Mouse (Mus musculus): ENCODE measurements around the gene Sfswap. TPM values are rescaled to one million over a fixed set of nuclear protein-coding genes. Genes with fewer than 3 reads are reported as not detected.

The Sfswap gene
- polyA plus RNA-seq, 1 experiment = 17.6 TPM

DNA sequence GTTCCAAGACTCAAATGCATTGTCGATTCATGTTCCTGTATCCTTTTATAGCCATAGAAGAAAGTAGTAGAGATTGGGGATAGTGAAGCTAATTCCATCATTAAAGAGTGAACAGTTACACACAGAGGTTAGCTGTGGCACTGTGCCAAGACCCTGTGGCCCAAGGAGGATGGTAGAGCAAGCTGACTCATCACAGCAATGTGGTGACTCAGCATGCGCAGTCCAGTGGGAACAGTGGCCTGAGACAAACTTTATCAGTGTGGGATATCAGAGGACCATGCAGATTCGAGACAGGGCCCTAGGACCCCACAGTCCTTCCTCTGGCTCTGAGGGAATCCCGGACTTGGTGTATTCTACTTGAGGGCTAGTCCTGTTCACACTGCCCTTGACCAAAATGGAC is 17.2 kb downstream of the Sfswap start:
- Histone ChIP-seq H3K4me3 (ENCODE audit: insufficient read depth, low read depth, low read length) (no peak overlapping the region), H3K4me1 (ENCODE audit: control insufficient read depth, insufficient read depth, insufficient read length, low read length) (no peaks in the 10 kb centered on the region), H3K27ac (replicated peaks; ENCODE audit: low read depth, low read length) (no peak overlapping the region)

DNA sequence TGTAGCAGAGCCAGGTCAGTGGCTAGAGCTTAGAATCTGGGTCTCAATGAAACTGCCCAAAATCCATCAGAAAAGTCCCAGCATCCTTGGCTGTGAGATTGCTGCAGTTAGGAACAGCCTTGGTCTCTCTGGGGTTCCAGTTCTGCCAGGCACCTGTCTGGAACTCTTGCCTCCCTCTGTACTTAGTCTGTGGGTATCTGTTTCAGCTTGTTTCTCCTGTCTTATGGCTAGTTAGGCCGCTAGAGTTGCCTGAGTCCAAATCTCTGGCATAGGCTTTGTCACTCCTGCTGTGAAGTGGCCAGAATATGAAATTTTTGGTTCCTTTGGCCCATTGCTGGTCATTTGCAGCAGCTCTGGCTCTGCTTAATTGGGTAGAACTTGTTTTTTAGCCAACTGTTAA is 17.8 kb downstream of the Sfswap start:
- H3K4me3 ChIP-seq (ENCODE audit: insufficient read depth, low read depth, low read length) = no peak overlapping the region
- no peaks in the 10 kb centered on the region for H3K4me1 ChIP-seq (ENCODE audit: control insufficient read depth, insufficient read depth, insufficient read length, low read length)
- 0 out of 2 replicates have a peak overlapping the region, but pooled peaks have one; percentile 5 for H3K27ac ChIP-seq (replicated peaks; ENCODE audit: low read depth, low read length)

DNA sequence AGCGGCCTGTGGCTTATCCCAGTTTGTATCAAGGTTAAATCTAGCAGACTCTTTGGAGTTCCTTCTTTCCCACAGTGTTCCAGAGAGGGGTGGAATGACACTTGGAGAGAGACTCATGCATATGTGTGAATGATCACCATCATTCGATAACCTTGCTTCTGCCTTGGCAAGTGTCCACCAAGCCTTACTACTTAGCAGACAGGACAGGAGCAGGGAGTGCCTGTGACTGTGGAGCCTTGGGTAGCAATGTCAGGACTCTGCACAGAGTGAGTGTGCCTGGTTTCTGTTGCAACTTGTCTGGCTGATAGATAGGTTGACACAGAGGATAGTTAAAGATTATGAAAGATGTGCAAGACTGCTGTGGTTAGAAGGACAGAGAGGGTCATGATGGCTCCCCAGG is 18.6 kb downstream of the Sfswap start:
- Histone ChIP-seq H3K4me3 (ENCODE audit: insufficient read depth, low read depth, low read length) (no peak overlapping the region), H3K4me1 (ENCODE audit: control insufficient read depth, insufficient read depth, insufficient read length, low read length) (no peaks in the 10 kb centered on the region), H3K27ac (replicated peaks; ENCODE audit: low read depth, low read length) (no peak overlapping the region)

DNA sequence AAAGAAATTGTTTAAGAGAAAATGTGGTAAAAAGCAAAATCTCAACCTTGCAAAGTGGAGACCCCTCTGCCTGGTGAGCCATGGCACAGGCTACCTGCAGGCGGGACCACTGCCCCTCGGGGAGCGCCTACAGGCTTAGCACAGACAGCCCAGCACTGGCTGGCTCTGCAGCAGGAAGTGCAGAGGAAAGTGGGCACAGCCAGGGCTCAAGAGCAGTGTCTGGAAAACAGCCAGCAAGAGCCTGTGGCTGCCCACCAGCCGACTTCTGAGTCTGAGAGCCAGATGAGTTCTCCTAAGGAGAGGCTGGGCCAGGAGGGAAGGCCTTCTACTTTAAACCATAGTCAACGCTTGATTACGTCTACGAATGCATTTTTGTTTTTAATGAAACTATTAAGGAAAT is 20.5 kb downstream of the Sfswap start:
- Histone ChIP-seq H3K27ac (replicated peaks; ENCODE audit: low read depth, low read length) (no peak overlapping the region), H3K4me3 (ENCODE audit: insufficient read depth, low read depth, low read length) (no peak overlapping the region), H3K4me1 (ENCODE audit: control insufficient read depth, insufficient read depth, insufficient read length, low read length) (no peaks in the 10 kb centered on the region)

DNA sequence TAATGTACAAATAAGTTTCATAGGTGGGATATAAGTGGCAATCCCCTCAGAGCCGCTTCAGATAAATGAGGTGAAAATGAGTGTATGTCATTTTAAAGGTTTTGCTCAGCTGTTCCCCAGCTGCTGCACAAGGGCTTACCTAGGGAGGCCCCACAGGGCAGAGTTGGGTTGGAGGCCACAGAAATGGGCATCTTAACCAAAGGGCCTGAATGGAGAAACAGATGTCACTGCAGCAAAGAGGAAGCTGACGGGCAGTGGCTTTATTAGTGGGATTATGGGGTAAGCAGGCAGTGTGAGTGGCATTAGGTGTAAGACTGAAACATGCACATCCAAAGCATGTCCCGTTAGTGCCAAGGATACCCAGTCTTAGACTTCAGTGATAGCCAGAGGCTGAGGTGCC is 20.9 kb downstream of the Sfswap start:
- H3K27ac ChIP-seq (replicated peaks; ENCODE audit: low read depth, low read length) = no peak overlapping the region
- H3K4me1 ChIP-seq (ENCODE audit: control insufficient read depth, insufficient read depth, insufficient read length, low read length) = no peaks in the 10 kb centered on the region
- no peak overlapping the region for H3K4me3 ChIP-seq (ENCODE audit: insufficient read depth, low read depth, low read length)

DNA sequence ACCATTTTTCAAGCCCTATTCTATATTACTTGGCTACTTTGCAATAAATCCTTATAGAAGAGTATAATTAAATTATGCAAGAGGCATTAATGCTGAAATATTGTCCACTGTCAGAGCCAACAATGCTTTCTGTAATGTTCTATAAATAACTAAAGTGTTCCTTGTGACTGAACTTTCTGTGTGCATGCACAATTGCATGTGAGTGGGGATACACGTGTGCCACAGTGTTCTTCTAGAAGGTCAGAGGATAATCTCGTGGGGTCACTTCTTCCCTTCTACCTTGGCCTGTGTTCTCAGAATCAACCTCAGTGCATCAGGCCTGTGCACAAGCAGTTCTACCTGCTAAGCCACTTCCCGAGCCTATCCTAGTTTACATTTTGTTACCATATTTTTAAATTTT is 22.1 kb downstream of the Sfswap start:
- Histone ChIP-seq H3K27ac (replicated peaks; ENCODE audit: low read depth, low read length) (no peak overlapping the region), H3K4me3 (ENCODE audit: insufficient read depth, low read depth, low read length) (no peak overlapping the region), H3K4me1 (ENCODE audit: control insufficient read depth, insufficient read depth, insufficient read length, low read length) (no peaks in the 10 kb centered on the region)

DNA sequence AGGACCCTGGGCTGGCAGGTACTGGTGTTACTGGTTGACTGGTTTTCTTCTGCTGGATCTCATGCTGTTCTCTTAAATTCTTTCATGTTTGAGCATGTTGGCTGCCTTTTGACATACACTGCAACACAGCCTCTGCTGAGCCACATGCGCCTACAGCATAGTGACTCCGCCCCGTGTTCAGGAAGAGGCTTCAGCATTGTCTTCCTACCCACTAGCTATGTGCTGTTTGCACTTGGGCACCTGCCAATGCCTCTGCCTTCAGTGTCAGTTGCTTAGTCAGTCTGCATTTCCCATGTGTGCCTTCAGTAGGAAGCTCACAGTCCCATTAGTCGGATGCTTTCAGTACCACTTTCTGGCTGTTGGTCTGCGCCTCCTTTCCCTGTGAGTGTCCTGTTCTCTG is 23.7 kb downstream of the Sfswap start:
- Histone ChIP-seq H3K27ac (replicated peaks; ENCODE audit: low read depth, low read length) (no peak overlapping the region), H3K4me1 (ENCODE audit: control insufficient read depth, insufficient read depth, insufficient read length, low read length) (no peaks in the 10 kb centered on the region), H3K4me3 (ENCODE audit: insufficient read depth, low read depth, low read length) (no peak overlapping the region)

DNA sequence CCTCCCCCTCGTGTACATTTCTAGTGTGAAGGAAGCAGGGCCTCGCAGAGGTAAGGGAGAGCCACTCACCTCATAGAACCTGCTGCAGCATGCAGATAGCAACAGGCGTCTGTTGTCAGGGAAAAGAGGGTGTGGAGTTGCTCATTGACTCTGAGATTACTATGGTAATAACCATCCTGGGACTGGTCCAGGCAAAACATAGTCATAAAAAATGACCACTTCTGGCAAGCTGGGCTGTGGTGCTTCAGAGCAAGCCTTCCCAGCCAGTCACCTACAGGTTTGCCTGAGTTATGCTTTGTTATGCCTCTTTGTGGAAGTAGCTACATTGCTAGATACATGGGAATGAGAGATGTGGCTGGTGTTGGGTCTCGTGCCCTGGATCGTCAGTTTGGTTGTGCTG is 26.1 kb downstream of the Sfswap start:
- H3K4me3 ChIP-seq (ENCODE audit: insufficient read depth, low read depth, low read length) = no peak overlapping the region
- no peaks in the 10 kb centered on the region for H3K4me1 ChIP-seq (ENCODE audit: control insufficient read depth, insufficient read depth, insufficient read length, low read length)
- H3K27ac ChIP-seq (replicated peaks; ENCODE audit: low read depth, low read length) = no peak overlapping the region

DNA sequence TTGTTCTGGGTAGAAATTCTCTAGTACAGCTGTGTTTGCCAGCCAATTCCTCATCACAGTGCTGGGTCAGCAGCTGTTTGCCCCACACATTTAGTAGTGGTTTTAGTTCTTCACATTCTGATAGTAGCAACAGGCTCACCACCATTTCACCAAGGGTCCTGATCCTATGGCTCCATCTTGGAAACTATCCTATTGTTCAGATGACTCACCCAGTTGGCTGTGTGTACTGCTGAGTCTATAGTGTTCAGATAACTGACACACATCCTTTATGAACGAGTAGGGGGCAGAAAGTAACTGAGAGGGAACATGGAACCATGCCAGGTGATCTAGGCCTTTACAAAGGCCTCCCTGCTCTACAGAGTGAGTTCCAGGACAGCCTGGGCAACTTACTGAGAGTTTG is 28.6 kb downstream of the Sfswap start:
- H3K4me1 ChIP-seq (ENCODE audit: control insufficient read depth, insufficient read depth, insufficient read length, low read length) = no peaks in the 10 kb centered on the region
- no peak overlapping the region for H3K27ac ChIP-seq (replicated peaks; ENCODE audit: low read depth, low read length)
- H3K4me3 ChIP-seq (ENCODE audit: insufficient read depth, low read depth, low read length) = no peak overlapping the region

DNA sequence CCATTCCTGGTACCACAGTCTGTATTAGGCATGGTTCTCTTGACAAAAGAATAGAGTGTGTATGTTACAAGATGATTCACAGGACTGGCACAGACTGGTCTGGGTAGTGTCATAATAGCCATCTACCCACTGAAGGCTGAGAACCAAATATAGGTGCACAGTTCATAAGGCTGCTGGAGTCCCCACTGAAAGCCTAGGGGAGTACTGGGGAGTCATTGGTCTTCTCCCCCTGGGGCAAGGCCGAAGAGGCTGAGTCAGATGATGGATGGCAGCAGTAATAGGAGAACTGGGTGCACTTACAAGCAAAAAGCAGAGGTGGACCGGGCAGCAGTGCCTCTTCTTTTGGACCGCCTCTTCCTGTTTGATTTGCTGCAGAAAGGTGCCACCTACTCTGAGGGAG is 32.7 kb downstream of the Sfswap start:
- H3K4me3 ChIP-seq (ENCODE audit: insufficient read depth, low read depth, low read length) = no peak overlapping the region
- no peak overlapping the region for H3K27ac ChIP-seq (replicated peaks; ENCODE audit: low read depth, low read length)
- H3K4me1 ChIP-seq (ENCODE audit: control insufficient read depth, insufficient read depth, insufficient read length, low read length) = no peaks in the 10 kb centered on the region

DNA sequence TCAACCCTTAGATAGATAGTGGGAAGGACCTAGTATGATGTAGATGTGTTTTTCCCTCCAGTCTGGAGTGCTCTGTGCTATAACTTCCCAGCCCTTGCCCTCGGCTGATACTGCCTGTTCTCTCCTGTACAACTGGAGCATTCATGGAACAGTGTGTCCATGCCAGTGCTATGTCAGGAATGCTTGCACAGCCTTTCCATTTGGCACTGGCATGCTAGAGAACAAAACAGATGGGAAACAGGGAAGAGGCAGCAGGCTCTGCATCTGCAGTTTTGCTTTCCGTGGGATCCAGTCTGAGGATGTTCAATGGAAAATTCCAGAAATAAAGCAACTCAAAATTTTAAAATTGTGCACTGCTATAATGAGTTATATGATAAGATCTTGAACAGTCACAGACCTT is 33.5 kb downstream of the Sfswap start:
- no peak overlapping the region for H3K4me3 ChIP-seq (ENCODE audit: insufficient read depth, low read depth, low read length)
- no peaks in the 10 kb centered on the region for H3K4me1 ChIP-seq (ENCODE audit: control insufficient read depth, insufficient read depth, insufficient read length, low read length)
- no peak overlapping the region for H3K27ac ChIP-seq (replicated peaks; ENCODE audit: low read depth, low read length)

DNA sequence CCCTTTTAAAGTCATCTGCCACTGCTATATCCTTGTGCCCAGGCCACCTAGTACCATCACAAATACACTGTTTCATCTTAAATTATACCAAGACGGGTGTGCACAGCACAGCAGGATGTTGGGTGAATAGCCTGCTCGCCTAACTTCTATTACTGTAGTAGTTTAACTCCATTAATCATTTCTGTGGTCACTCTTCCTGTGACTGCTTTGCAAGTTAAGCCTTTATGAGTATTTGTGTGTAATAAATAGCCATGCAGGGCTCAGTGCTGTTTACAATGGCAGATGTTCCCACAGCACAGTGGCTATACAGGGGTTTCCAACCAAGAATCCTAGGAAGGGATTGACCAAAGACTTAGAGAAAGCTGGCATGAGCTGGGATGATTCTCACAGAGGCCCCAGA is 34.0 kb downstream of the Sfswap start:
- Histone ChIP-seq H3K4me3 (ENCODE audit: insufficient read depth, low read depth, low read length) (no peak overlapping the region), H3K27ac (replicated peaks; ENCODE audit: low read depth, low read length) (no peak overlapping the region)

DNA sequence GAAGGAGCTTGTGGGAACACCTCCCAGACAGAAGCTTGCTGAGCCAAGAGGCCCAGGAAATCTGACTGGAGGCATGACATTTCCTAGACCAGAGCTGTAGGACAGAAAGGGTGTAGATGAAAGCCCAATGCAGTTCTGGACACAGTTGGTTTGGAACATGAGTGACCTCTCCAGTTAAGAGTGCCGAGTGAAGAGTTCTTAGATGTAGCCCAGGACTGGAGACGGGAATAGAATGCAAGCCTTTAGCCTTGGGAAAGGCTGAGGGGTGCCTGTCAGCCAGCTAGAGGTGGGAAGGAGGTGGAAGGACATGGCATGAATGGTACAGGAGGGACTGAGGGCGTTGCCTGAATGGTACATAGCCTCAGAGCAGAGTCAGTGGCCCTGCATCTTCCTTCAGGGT is 34.4 kb downstream of the Sfswap start:
- no peak overlapping the region for H3K27ac ChIP-seq (replicated peaks; ENCODE audit: low read depth, low read length)
- H3K4me1 ChIP-seq (ENCODE audit: control insufficient read depth, insufficient read depth, insufficient read length, low read length) = no peaks in the 10 kb centered on the region
- no peak overlapping the region for H3K4me3 ChIP-seq (ENCODE audit: insufficient read depth, low read depth, low read length)

More for the DNA sequence above, 34.0 kb downstream of the Sfswap start:
- H3K4me1 ChIP-seq (ENCODE audit: control insufficient read depth, insufficient read depth, insufficient read length, low read length) = no peaks in the 10 kb centered on the region

DNA sequence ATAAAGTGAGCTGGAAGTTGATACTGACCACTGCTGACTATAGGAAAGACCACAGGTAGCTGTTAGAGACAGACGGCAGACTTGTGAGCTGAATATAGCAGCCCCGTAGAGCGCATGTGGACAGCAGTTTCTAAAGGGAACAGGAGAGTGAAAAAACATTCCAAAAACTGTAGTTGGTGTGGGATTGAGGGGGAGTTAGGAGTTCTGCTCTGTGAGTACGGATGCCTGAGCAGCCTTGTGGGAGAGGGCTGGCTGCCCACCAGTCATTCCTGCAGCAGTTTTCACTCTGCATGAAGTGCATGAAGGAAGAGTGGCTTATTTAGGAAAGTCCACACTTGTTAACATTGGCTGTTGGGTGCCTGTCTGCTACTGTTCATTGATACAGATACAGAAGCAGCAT is 37.8 kb downstream of the Sfswap start:
- Histone ChIP-seq H3K4me3 (ENCODE audit: insufficient read depth, low read depth, low read length) (no peak overlapping the region), H3K27ac (replicated peaks; ENCODE audit: low read depth, low read length) (no peak overlapping the region), H3K4me1 (ENCODE audit: control insufficient read depth, insufficient read depth, insufficient read length, low read length) (no peaks in the 10 kb centered on the region)

DNA sequence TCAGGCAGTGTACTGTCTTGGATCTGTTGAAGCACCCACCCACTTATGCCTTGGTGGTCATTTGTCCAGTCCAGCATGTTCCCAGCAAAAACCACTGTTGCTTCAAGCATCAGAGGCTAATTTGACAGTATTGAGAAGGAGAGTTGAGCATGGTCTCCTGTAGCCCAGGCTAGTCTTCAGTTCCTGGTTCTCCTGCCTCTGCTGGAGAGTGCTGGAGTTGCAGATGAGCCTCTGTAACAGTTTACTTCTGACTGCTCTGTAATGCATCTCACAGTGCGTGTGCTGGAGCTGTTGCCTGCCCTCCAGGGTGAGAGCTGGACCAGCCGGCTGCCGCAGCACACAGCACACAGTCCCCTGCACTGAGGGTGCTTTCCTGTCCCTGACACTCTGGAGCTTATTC is 41.2 kb downstream of the Sfswap start:
- Histone ChIP-seq H3K4me3 (ENCODE audit: insufficient read depth, low read depth, low read length) (no peak overlapping the region), H3K27ac (replicated peaks; ENCODE audit: low read depth, low read length) (no peak overlapping the region), H3K4me1 (ENCODE audit: control insufficient read depth, insufficient read depth, insufficient read length, low read length) (no peaks in the 10 kb centered on the region)

DNA sequence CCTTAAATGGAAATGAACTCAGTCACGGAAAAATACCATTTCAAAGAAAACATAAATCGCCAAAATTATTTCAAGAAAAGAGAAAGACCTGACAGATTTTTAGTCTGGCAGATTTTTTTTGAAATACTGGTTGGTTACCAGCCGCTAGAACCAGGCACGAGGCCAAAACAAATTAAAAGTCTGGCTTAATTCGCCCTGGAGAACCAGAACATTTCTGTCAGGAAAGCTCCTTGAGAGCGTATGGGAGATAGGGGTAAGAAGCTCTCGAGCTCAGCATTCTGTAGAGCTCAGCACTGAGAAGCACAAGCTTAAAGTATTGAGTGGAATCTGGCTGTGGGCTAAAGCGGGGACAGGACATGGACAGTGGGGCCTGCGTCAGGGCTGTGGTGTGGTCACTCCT is 44.8 kb downstream of the Sfswap start:
- Histone ChIP-seq H3K4me3 (ENCODE audit: insufficient read depth, low read depth, low read length) (no peak overlapping the region), H3K4me1 (ENCODE audit: control insufficient read depth, insufficient read depth, insufficient read length, low read length) (no peaks in the 10 kb centered on the region), H3K27ac (replicated peaks; ENCODE audit: low read depth, low read length) (no peak overlapping the region)

DNA sequence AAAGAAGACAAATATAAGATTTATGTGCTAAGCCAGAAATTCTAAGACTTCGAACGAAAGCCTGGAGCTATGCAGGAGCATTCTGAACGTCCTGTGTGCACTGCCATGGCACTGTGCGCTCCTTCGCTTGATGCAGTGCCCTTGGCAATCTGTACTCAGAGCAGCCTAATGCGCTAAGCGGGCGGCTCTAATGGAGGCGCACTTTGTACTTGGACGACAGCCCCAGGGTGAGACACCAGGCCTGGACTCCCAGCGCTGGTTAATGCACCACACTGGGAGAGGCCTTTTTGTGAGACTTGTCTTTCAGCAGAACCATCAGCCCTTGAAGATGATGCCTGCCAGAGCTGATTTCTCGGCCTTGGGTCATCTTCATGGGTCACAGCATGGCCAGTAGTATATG is 48.7 kb downstream of the Sfswap start:
- no peak overlapping the region for H3K4me3 ChIP-seq (ENCODE audit: insufficient read depth, low read depth, low read length)
- no peak overlapping the region for H3K27ac ChIP-seq (replicated peaks; ENCODE audit: low read depth, low read length)
- H3K4me1 ChIP-seq (ENCODE audit: control insufficient read depth, insufficient read depth, insufficient read length, low read length) = no peaks in the 10 kb centered on the region

Data from brown adipose tissue, adult 24 weeks (tissue).